Mouse (Mus musculus): ENCODE results near the gene Morc4. TPM values are rescaled to one million over a fixed set of nuclear protein-coding genes. Genes with fewer than 3 reads are reported as not detected.

The Morc4 gene
- polyA plus RNA-seq, 1 experiment from 2014 or later, result 21.1 TPM

DNA sequence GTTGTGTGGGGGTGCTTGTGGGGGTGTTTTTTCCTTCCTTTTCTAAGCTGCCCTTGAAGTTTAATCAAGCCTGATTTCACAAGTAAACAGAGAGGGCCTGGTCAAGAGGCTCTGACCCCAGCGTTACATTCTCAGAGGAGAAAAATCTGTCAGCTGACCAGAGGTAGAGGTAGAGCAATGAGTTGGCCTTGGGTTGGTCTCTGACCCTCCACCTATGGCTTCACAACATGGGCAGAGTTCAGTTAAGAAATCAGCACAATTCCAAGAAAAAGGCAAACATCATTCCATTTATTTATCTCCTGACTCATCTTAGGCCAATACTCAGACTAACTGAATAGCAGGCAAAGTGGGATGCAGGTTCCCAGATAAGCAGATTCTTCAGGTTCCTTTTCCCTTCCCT, 92.6 kb downstream of the Morc4 start:
- no peaks in the 10 kb centered on the region for H3K27me3 ChIP-seq (ENCODE audit: insufficient read depth, low read length)
- TF ChIP-seq CTCF (IDR thresholded peaks at IDR 0.05; ENCODE audit: low read depth), result no peak
- 53% methylated on average over 1 of the region's 1 CpGs for WGBS
- ATAC-seq (ENCODE audit: insufficient read depth) (no peak), DNase-seq (no peak)
- no peak overlapping the region for H3K27ac ChIP-seq (ENCODE audit: low read depth)
- H3K4me2 ChIP-seq, result no peak overlapping the region
- H3K9ac ChIP-seq, result no peak overlapping the region
- H3K9me3 ChIP-seq (ENCODE audit: low read depth, low read length), result no peaks in the 10 kb centered on the region
- H3K4me1 ChIP-seq (ENCODE audit: insufficient read depth), result no peaks in the 10 kb centered on the region
- no peak overlapping the region for H3K4me3 ChIP-seq (ENCODE audit: low read depth, low read length)
- no peaks in the 10 kb centered on the region for H3K36me3 ChIP-seq (ENCODE audit: insufficient read depth)

DNA sequence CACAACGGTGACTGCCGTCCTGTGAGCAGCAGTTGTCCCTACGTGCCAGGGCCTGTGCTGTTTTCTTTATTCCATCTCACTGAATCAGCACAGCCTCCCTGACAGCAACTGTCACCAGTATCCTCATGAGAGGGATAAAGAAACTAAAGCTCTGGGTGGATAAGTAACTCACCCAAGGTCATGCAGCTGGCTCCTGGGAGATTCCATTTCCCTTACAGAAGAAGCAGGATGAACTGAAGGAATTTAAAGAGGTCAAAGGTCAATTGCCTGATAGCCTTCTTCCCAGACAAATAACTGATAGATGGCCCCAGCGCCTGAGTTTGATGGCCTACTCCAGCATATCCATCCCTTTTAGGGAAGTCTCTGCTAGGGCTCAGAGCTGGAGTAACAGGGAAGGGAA, 94.1 kb downstream of the Morc4 start:
- Histone ChIP-seq H3K4me2 (no peak overlapping the region), H3K36me3 (ENCODE audit: insufficient read depth) (no peaks in the 10 kb centered on the region), H3K9me3 (ENCODE audit: low read depth, low read length) (no peaks in the 10 kb centered on the region), H3K27ac (ENCODE audit: low read depth) (no peak overlapping the region), H3K4me1 (ENCODE audit: insufficient read depth) (no peaks in the 10 kb centered on the region), H3K27me3 (ENCODE audit: insufficient read depth, low read length) (no peaks in the 10 kb centered on the region), H3K4me3 (ENCODE audit: low read depth, low read length) (no peak overlapping the region), H3K9ac (no peak overlapping the region)
- ATAC-seq (ENCODE audit: insufficient read depth), result no peak
- DNase-seq, result no peak
- TF ChIP-seq CTCF (IDR thresholded peaks at IDR 0.05; ENCODE audit: low read depth), result no peak
- 43% methylated on average over 4 of the region's 4 CpGs for WGBS

DNA sequence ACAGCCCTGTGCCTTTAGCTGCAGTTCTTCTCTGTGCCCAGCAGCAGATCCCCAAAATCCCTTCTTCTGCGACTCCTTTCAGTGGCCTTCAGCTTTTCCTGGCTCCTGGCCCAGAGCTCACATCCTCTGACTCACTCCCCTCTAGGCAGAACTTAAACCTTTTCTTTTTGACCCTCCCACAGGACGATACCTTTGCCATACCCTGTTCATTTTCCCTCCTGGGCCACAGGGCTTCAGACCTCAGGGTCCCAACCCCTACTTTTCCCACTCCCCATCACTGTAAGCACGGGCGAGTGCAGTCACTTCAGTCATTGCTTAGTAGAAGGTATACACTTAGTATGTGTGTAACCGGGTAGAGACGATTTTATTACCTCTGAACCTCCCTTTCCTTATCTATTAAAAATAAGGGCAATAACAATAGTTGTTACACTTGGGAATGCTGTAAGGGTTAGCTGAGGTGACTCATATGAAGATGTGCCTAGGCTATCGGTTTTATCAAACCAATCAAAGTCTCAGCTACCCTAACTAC, 96.3 kb downstream of the Morc4 start:
- 64% methylated on average over 7 of the region's 7 CpGs for WGBS
- Histone ChIP-seq H3K27me3 (ENCODE audit: insufficient read depth, low read length) (no peaks in the 10 kb centered on the region), H3K9ac (no peak overlapping the region), H3K4me3 (ENCODE audit: low read depth, low read length) (no peak overlapping the region), H3K27ac (ENCODE audit: low read depth) (no peak overlapping the region), H3K4me1 (ENCODE audit: insufficient read depth) (no peaks in the 10 kb centered on the region), H3K36me3 (ENCODE audit: insufficient read depth) (no peaks in the 10 kb centered on the region), H3K9me3 (ENCODE audit: low read depth, low read length) (no peaks in the 10 kb centered on the region), H3K4me2 (no peak overlapping the region)
- no peak for TF ChIP-seq CTCF (IDR thresholded peaks at IDR 0.05; ENCODE audit: low read depth)
- DNase-seq, result peak; percentile 33
- ATAC-seq (ENCODE audit: insufficient read depth), result no peak

DNA sequence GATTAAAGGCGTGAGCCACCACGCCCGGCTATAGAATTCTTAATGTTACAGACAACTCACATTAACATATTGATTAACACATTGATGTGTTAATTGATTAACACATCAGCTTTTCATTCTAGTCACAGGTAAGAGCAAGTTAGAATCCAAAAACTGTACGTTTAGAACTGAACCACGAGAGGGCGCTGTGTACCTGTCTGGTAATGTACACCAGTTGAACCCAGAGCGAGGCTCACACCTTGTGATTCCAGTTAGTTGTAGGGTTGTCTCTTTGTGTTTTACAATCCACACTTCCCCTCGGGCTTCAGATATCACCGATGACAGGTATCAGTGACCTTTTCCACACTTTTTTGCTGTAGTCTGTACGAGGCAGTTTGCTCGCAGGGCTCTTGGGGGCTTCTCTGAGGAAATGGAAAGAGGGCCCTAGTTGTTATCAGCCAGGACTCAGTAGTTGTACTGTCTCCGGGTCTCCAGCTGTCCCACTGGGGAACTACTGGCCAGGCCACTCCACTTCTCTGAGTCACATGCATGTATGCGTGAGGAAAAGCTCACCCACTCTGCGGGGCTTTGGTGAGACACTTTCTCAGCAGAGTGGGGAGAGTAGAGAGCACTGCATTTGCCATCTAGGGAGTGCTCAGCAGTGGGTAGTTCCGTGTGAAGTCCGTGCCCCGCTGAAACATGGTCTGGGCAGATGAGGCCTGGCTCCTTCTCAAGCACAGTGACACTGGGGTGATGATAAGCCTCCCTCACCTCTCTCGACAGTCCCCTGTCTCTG, 97.0 kb downstream of the Morc4 start:
- H3K36me3 ChIP-seq (ENCODE audit: insufficient read depth), result no peaks in the 10 kb centered on the region
- TF ChIP-seq CTCF (IDR thresholded peaks at IDR 0.05; ENCODE audit: low read depth), result peak; percentile 68
- no peaks in the 10 kb centered on the region for H3K4me1 ChIP-seq (ENCODE audit: insufficient read depth)
- ATAC-seq (ENCODE audit: insufficient read depth), result peak; percentile 77; the same call in 1 of the 2 replicates
- H3K27ac ChIP-seq (ENCODE audit: low read depth), result no peak overlapping the region
- H3K9ac ChIP-seq, result no peak overlapping the region
- DNase-seq, result peak; percentile 71
- no peak overlapping the region for H3K4me2 ChIP-seq
- no peaks in the 10 kb centered on the region for H3K9me3 ChIP-seq (ENCODE audit: low read depth, low read length)
- 24% methylated on average over 18 of the region's 18 CpGs for WGBS
- H3K4me3 ChIP-seq (ENCODE audit: low read depth, low read length), result no peak overlapping the region
- H3K27me3 ChIP-seq (ENCODE audit: insufficient read depth, low read length), result no peaks in the 10 kb centered on the region

Other genes with a start within 250 kb of the Morc4 start
- 1.8 and 2.0 TPM in 2 replicates for gene Tbc1d8b, start 186.7 kb downstream of the Morc4 start, polyA plus RNA-seq (2014; fragmentation: Nextera tagmentation; extraction: Ambion mirVana)
- gene Gm15013, start 157.2 kb downstream of the Morc4 start, polyA plus RNA-seq (2014; fragmentation: Nextera tagmentation; extraction: Ambion mirVana), result 0.32 and 0.42 TPM in 2 replicates
- gene Ripply1, start 89.3 kb downstream of the Morc4 start, polyA plus RNA-seq (2014; fragmentation: Nextera tagmentation; extraction: Ambion mirVana), result not detected in 2 replicates
- not detected in 2 replicates for gene Cldn2, start 70.8 kb downstream of the Morc4 start, polyA plus RNA-seq (2014; fragmentation: Nextera tagmentation; extraction: Ambion mirVana)
- 6.7 and 6.8 TPM in 2 replicates for gene Rbm41, start 126.9 kb upstream of the Morc4 start, polyA plus RNA-seq (2014; fragmentation: Nextera tagmentation; extraction: Ambion mirVana)
- gene Nup62cl, start 191.0 kb upstream of the Morc4 start, polyA plus RNA-seq (2014; fragmentation: Nextera tagmentation; extraction: Ambion mirVana), result 2.2 and 3.0 TPM in 2 replicates
- not detected in 2 replicates for gene Pih1h3b, start 191.2 kb upstream of the Morc4 start, polyA plus RNA-seq (2014; fragmentation: Nextera tagmentation; extraction: Ambion mirVana)

All from lung, embryonic 14.5 days (tissue).